Mouse (Mus musculus) MEL-GATA-1-ER (cell line): ENCODE results near the gene Pla2g2e.
"Not testable (repeated sequence)": the region's sequence is repeated elsewhere in the genome, so short reads cannot be mapped to it uniquely, and the experiment has no call there.

Experiments used
- DNase-seq: peaks from one replicate; pipeline ENCODE4 v3.0.0-alpha.2; 2012; ENCODE audit warnings: low read depth; ENCODE audit errors: extremely low read depth

Pla2g2e gene

GRCm38 (mm10) chr4:138877731-138878130 lies at the start of gene Pla2g2e:
Pla2g2e (plus strand) TSS chr4:138877942.
- no peak for DNase-seq

DNA sequence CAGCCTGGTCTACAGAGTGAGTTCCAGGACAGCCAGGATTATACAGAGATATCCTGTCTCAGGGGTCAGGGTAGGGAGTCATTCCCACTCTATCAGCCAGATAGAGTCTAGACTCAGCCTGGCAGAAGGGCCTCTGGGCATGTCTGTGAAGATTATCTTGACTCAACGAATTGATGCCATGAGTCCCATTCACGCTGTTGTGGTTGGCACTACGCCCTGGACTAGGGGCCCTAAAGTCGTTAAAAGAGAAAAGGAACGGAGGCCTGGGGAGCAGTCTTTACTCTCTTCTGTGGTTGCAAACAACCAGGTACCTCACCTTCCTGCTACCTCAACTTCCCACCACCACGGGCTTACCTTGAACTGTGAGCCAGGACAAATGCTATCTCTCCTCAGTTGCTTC lies 37.9 kb upstream of the Pla2g2e start:
- no peak for DNase-seq

DNA sequence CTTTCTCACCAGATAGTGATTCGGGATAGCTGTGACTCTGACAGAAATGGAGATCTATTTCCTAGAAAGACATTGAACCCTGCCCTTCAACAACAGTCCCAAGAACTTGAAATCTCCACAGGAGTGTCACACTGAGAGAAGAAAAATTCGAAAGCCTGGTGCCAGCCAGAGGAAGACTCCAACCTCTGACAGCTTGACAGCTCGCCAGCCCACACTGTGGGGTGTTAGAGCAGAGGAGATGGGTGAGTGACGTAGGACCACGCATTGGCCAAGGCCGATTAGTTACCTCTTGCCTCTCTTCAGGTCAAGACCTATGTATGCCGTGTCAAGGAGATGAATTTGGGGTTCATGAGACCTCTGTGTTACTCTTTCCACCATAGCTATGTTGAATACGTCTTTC lies 37.0 kb upstream of the Pla2g2e start:
- DNase-seq, result no peak

DNA sequence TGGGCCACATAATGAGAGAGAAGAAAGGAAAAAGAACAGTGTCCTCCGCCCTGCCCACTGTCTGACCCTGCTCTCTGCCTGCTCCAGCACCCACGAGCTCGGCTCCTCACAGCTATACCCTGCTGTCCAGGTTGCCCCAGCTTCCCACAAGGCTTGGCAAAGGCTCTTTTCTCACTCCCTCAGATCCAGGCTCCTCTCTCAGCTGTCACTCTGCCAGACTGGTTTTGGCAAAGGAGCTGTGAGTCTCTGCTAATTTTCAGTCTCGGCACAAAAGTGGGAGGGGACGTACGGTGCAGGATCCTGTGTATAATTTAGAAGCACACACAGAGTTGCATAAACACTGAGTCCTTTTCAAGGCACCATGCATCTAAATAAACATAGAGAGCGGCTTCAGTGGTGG lies 36.4 kb upstream of the Pla2g2e start:
- no peak for DNase-seq

- no peak for DNase-seq
These were observed 26.3 kb upstream of the Pla2g2e start for GRCm38 (mm10) chr4:138851463-138851862.

GRCm38 (mm10) chr4:138852961-138853360 lies 24.8 kb upstream of the Pla2g2e start:
- DNase-seq, result no peak

- DNase-seq, result no peak
These were observed 22.6 kb upstream of the Pla2g2e start for GRCm38 (mm10) chr4:138855092-138855632.

DNA sequence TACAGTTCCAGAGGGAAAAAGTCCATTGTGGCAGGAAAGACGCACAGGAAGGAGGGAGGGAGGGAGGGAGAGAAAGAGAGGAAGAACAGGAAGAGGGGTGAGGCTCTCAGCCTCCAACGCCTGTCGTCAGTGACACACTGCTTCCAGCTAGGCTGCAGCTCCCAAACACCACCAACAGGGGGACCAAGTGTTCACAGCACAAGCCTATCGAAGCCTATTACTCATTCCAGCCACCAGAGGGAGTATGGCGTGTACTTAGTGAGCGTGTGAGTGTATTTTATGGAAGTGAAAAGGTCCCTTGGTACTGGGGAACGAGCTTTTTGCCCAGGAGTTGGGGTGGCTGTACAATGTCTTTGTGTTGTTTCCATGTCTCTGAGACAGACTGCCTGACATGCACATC lies 21.3 kb upstream of the Pla2g2e start:
- peak; percentile 87 for DNase-seq

- peak; percentile 63 for DNase-seq
These were observed 20.2 kb upstream of the Pla2g2e start for GRCm38 (mm10) chr4:138857576-138857975.

- DNase-seq, result no peak
These were observed 19.3 kb upstream of the Pla2g2e start for GRCm38 (mm10) chr4:138858446-138858845.

DNA sequence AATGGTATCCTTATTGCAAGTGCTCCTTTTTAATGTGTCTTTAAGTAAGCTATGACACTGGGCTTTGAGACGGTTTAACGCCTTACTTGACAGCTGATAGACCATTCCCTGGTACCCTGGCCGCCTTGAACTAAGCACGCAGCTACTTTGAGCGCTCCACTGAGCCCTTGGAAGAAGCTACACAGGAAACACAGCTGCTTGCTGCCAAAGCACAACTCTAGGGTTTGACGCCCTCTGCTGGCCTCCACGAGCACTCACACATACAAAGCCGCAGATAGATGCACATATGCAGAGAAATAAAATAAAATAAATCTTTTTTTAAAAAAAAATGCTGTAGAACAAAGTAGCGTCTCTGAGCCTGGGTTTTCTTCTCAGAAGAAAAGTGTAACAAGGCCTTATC lies 18.5 kb upstream of the Pla2g2e start:
- DNase-seq, result no peak

GRCm38 (mm10) chr4:138859728-138860127 lies 18.0 kb upstream of the Pla2g2e start:
- DNase-seq, result no peak

- DNase-seq, result no peak
These were observed 14.3 kb upstream of the Pla2g2e start, which contains the start of gene Pla2g5 for GRCm38 (mm10) chr4:138863344-138863998. Pla2g5 (minus strand) TSS chr4:138863482.

DNA sequence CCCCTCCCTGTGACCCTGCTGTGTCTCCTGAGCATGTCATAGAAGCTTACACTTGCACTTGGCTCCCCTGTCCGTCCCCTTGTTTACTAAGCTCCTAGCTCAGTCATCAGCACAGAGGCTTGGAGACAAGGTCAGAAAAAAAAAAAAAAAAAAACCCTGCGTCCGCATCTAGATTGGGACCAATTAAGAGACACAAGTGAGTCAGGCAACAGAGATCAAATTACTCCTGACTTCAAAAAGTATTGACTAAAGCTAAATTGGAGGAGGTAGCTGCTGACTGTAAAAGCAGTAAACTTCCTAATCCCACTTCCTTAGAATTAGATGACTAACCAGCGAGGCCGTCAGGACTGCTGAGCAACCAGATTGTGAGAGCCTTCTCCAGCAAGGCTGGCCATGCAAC lies 12.7 kb upstream of the Pla2g2e start:
- DNase-seq, result no peak

- DNase-seq, result no peak
These were observed 11.8 kb upstream of the Pla2g2e start for GRCm38 (mm10) chr4:138865991-138866390.

GRCm38 (mm10) chr4:138866413-138866812 lies 11.3 kb upstream of the Pla2g2e start:
- peak; percentile 54 for DNase-seq

DNA sequence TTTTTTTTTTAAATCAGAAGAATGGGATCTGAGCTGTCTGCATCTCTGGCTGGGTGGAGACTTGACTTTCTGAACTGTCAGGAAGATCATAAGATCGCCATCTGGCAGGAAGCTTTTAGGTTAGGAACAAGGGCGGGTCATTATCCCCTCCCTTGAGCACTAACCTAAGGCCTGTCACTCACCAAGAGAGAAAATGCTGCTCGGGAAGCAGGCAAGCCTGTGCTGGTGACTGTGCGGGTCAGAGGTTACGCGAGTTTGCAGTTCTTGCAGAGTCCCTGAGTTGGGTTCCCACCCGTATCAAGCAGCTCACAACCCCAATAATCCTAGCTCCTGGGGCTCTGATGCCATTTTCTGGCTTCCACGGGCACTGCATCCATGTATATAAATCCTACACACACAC lies 9.1 kb upstream of the Pla2g2e start:
- DNase-seq, result no peak

GRCm38 (mm10) chr4:138873864-138874263 lies 3.9 kb upstream of the Pla2g2e start, which contains the start of gene Gm13030:
Gm13030 (minus strand) TSS chr4:138873964.
- DNase-seq, result no peak

- not testable (repeated sequence) for DNase-seq
These were observed 2.5 kb upstream of the Pla2g2e start for GRCm38 (mm10) chr4:138875275-138875674.

DNA sequence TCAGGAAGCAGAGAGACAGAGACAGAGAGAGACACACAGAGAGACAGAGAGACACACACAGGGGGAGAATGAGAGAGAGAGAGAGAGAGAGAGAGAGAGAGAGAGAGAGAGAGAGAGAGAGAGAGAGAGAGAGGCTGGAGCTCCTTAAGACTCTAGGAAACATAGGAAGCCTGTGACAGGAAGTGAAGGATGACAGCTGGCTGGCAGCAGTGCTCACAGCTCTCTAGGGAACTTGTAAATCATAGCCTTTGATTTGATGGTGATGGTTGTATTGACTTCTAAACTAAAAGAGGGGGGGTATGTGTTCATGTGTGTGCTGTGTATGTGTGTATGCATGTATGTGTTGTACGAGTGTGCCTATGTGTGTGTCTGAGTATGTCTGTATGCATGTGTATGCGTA lies 1.8 kb upstream of the Pla2g2e start:
- DNase-seq, result no peak

DNA sequence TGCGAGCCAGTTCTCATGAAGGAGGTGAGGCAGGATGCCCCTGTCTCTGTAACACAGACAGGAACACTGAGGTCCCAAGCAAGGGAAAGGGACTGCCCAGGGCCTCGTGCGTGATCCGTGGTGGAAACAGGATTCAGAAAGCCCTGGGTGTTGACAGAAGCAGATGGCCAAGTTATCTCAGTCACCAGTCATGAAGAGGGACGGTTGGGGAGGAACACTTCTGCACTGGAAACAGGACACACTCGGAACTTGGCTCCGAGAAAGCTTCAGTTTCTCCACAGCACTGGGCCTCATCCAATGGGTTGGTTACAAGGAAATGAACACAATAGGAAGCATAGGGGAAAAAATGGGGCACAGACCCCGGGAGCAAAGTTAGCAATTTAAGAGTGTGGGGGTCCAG lies 1.0 kb downstream of the Pla2g2e start:
- DNase-seq, result no peak

DNA sequence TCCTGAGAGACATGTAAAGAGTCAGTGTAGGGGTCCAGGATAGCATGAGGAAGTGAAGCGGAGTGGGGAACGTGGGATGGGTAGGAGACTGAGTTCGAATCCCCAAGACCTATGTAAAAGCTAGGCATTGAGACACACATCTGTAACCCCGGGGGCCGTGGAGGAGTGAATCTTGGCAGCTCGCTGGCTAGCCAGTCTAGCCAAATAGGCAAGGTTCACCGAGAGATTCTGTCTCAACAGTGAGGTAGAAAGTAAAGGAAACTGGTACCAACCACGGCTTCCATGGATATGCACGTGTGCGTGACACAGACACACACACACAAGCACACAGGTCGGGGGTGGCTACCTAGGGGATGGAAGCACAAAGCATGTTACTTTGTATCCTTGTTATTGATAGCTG lies 2.1 kb downstream of the Pla2g2e start:
- DNase-seq, result no peak
